Mouse (Mus musculus): ENCODE measurements at regions not wholly inside any gene's neighbourhood (a gene's known extent, or its start where the extent isn't known, plus 50 kb on each side); places are given as distances from the start of the nearest gene placed in this dataset.

GRCm38 (mm10) chr10:96750861-96751260 is 134.1 kb downstream of the Btg1 start:
- TF ChIP-seq CTCF (IDR thresholded peaks at IDR 0.05; ENCODE audit: control insufficient read depth, insufficient read depth, insufficient replicate concordance, low read depth, low read length): no peak
- no peak for TF ChIP-seq POLR2A (IDR thresholded peaks at IDR 0.05; ENCODE audit: control insufficient read depth, low read depth, low read length)
